Mouse (Mus musculus) adrenal gland, postnatal 14 days (tissue): ENCODE measurements around the gene Pycard. TPM values are rescaled to one million over a fixed set of nuclear protein-coding genes. Genes with fewer than 3 reads are reported as not detected.

Experiments used
- total RNA-seq: library from RNA; stranded (reverse); gene quantifications from 2 replicates; pipeline ENCODE4 v1.2.3, GENCODE M21; 2021

Pycard gene
- total RNA-seq, 1 experiment from 2014 or later, result 3.4 TPM

Other genes starting within 250 kb of the Pycard start
- 12.8 and 14.5 TPM in 2 replicates for gene Fbxl19, start 249.3 kb downstream of the Pycard start, total RNA-seq
- 28.1 and 28.3 TPM in 2 replicates for gene Orai3, start 224.1 kb downstream of the Pycard start, total RNA-seq
- 37.7 and 46.2 TPM in 2 replicates for gene Setd1a, start 217.2 kb downstream of the Pycard start, total RNA-seq
- 0.38 and 0.44 TPM in 2 replicates for gene Gm49388, start 208.3 kb downstream of the Pycard start, total RNA-seq
- 38.0 and 69.3 TPM in 2 replicates for gene Hsd3b7, start 193.3 kb downstream of the Pycard start, total RNA-seq
- gene Stx4a, start 169.6 kb downstream of the Pycard start, total RNA-seq, result 84.5 and 85.0 TPM in 2 replicates
- gene Stx1b, start 169.3 kb downstream of the Pycard start, total RNA-seq, result 7.8 and 9.9 TPM in 2 replicates
- gene Zfp646, start 117.6 kb downstream of the Pycard start, total RNA-seq, result 32.1 and 36.7 TPM in 2 replicates
- 8.3 and 12.0 TPM in 2 replicates for gene Zfp668, start 117.0 kb downstream of the Pycard start, total RNA-seq
- gene Prss53, start 102.9 kb downstream of the Pycard start, total RNA-seq, result 0.70 and 0.94 TPM in 2 replicates
- gene Gm21974, start 98.4 kb downstream of the Pycard start, total RNA-seq, result not detected in 2 replicates
- gene Vkorc1, start 98.2 kb downstream of the Pycard start, total RNA-seq, result 60.7 and 92.8 TPM in 2 replicates
- 130 and 135 TPM in 2 replicates for gene Bckdk, start 89.8 kb downstream of the Pycard start, total RNA-seq
- gene Kat8, start 81.4 kb downstream of the Pycard start, total RNA-seq, result 24.0 and 25.5 TPM in 2 replicates
- 0.22 and 0.30 TPM in 2 replicates for gene Prss8, start 63.8 kb downstream of the Pycard start, total RNA-seq
- gene Prss36, start 47.1 kb downstream of the Pycard start, total RNA-seq, result 12.5 and 13.1 TPM in 2 replicates
- 275 and 322 TPM in 2 replicates for gene Fus, start 26.4 kb downstream of the Pycard start, total RNA-seq
- gene Trim72, start 10.1 kb upstream of the Pycard start, total RNA-seq, result not detected in 2 replicates
- gene Itgam, start 68.8 kb upstream of the Pycard start, total RNA-seq, result 4.2 and 6.4 TPM in 2 replicates
- not detected in 2 replicates for gene Gm49368, start 68.8 kb upstream of the Pycard start, total RNA-seq
- 0.41 and 2.1 TPM in 2 replicates for gene Itgax, start 135.7 kb upstream of the Pycard start, total RNA-seq
- gene Itgad, start 160.5 kb upstream of the Pycard start, total RNA-seq, result 0.45 and 0.93 TPM in 2 replicates
- gene Cox6a2, start 212.5 kb upstream of the Pycard start, total RNA-seq, result not detected in 2 replicates
- gene Armc5, start 243.5 kb upstream of the Pycard start, total RNA-seq, result 16.2 and 18.7 TPM in 2 replicates
- 6.9 and 7.2 TPM in 2 replicates for gene 9130023H24Rik, start 244.2 kb upstream of the Pycard start, total RNA-seq